Mouse (Mus musculus) G1E (cell line): ENCODE results near the gene Slc9a8.

ENCODE experiments used
- CTCF ChIP-seq: IDR thresholded peaks from 2 replicates; pipeline ENCODE4 v1.5.1; 2012; ENCODE audit warnings: low read depth, low read length, inconsistent platforms, mixed read lengths
- GATA1 ChIP-seq: IDR thresholded peaks from 2 replicates; pipeline ENCODE4 v1.6.1; 2012; ENCODE audit warnings: borderline replicate concordance, low read length, inconsistent platforms, mixed read lengths
- TAL1 ChIP-seq: conservative IDR thresholded peaks from 2 replicates; pipeline ENCODE4 v1.6.1; 2012; ENCODE audit warnings: low read depth, low read length, inconsistent platforms, mixed read lengths

- TF ChIP-seq GATA1 (no peak), CTCF (no peak), TAL1 (no peak)
Measured at GRCm38 (mm10) chr2:167485501-167486377, 64.2 kb downstream of the Slc9a8 start.
